Mouse (Mus musculus) heart, postnatal 0 days (tissue): ENCODE data around the gene Cald1.

Source experiments
- CTCF ChIP-seq: IDR thresholded peaks from 2 replicates; pipeline ENCODE4 v1.5.1; 2016; ENCODE audit warnings: antibody characterized with exemption, control low read depth, low read depth
- EP300 ChIP-seq: IDR thresholded peaks from 2 replicates; pipeline ENCODE4 v1.6.1; 2016; ENCODE audit warnings: antibody characterized with exemption, low read depth

DNA sequence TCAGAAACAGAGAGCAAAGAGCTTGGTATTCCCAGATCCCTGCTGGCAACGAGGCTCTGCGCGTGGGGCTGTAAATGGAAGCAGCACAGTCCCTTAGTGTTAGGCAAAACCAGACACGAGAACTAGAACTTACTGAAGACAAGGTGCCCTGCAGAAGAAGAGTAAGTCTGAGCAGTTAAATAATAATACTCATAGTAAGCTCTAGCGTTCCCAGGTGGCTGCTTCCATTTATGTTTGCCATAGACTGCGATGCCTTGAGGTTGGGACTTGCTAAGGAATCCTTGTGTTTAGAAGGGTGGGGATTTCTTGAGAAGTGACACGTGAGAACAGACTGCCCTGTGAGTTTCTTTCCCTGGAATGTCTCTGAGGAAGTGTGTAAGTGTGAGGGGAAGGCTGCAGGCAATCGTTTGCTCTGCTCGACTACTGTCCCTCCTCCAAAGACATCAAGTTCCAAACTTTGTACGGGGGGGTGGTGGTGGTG, 1.4 kb downstream of the Cald1 start:
- TF ChIP-seq CTCF (no peak), EP300 (no peak; the same call in 1 of the 2 replicates)
